Mouse (Mus musculus) midbrain, embryonic 14.5 days (tissue): ENCODE data around the gene Rpp14. TPM values are rescaled to one million over a fixed set of nuclear protein-coding genes. Genes with fewer than 3 reads are reported as not detected.

Experiments used
- ATAC-seq: fragments of 200-750 bp; cut with Nextera tagmentation; 2 replicates; pipeline ENCODE4 v1.8.0; 2017; ENCODE audit warnings: moderate number of reproducible peaks, moderate library complexity; ENCODE audit not compliant: low FRiP score, low TSS enrichment
- DNase-seq: peaks from one replicate; pipeline ENCODE4 v3.0.0-alpha.2; 2015
- H3K27ac ChIP-seq: fragments of 300-500 bp; sonication (generic); replicated peaks from 2 replicates; pipeline ENCODE4 v1.5.1; 2014; ENCODE audit warnings: mild to moderate bottlenecking, low read depth, low read length, moderate library complexity
- H3K27me3 ChIP-seq: fragments of 300-500 bp; sonication (generic); 2 replicates; pipeline ENCODE4 v1.6.1; 2014; ENCODE audit warnings: low read length, control low read depth, mixed read lengths; ENCODE audit not compliant: control insufficient read depth, insufficient read depth
- H3K36me3 ChIP-seq: fragments of 300-500 bp; sonication (generic); 2 replicates; pipeline ENCODE4 v1.6.1; 2014; ENCODE audit warnings: low read length, control low read depth; ENCODE audit not compliant: control insufficient read depth, insufficient read depth
- H3K4me1 ChIP-seq: fragments of 300-500 bp; sonication (generic); 2 replicates; pipeline ENCODE4 v1.6.1; 2014; ENCODE audit warnings: mild to moderate bottlenecking, antibody characterized with exemption, low read length, control low read depth; ENCODE audit not compliant: control insufficient read depth, insufficient read depth
- H3K4me2 ChIP-seq: fragments of 300-500 bp; sonication (generic); 2 replicates; pipeline ENCODE4 v1.6.1; 2014; ENCODE audit warnings: mild to moderate bottlenecking, low read length, moderate library complexity
- H3K4me3 ChIP-seq: fragments of 300-500 bp; sonication (generic); replicated peaks from 2 replicates; pipeline ENCODE4 v1.5.1; 2014; ENCODE audit warnings: low read depth, low read length
- H3K9ac ChIP-seq: fragments of 300-500 bp; sonication (generic); replicated peaks from 2 replicates; pipeline ENCODE4 v1.6.1; 2014; ENCODE audit warnings: mild to moderate bottlenecking, low read length, moderate library complexity
- H3K9me3 ChIP-seq: fragments of 300-500 bp; sonication (generic); 2 replicates; pipeline ENCODE4 v1.6.1; 2016; ENCODE audit warnings: low read length, control low read depth, mixed read lengths; ENCODE audit not compliant: control insufficient read depth
- WGBS: fragments of 180-500 bp; shearing (Covaris S2); extraction: QIAGEN DNeasy Blood & Tissue Kit; methylation state at CpG from one replicate; pipeline ENCODE4 v1.1.7; 2014; 5-methylcytosine and 5-hydroxymethylcytosine counted together
- polyA plus RNA-seq: library from polyadenylated mRNA; unstranded; fragments of >200 nt; fragmentation: Nextera tagmentation; extraction: Ambion mirVana; gene quantifications from 2 replicates; pipeline ENCODE4 v1.2.1, GENCODE M21; 2014

Gene Rpp14
- polyA plus RNA-seq = 52.1 and 59.6 TPM in 2 replicates

- ATAC-seq = peak; percentile 95
- H3K4me1 ChIP-seq = peaks cover 13% of the 10 kb centered on the region; the same call in 1 of the 2 replicates
Measured at GRCm38 (mm10) chr14:8080165-8080679, at the start of gene Rpp14. Gene Rpp14 (plus strand): TSS chr14:8080367.

GRCm38 (mm10) chr14:8030535-8030934, 49.6 kb upstream of the Rpp14 start:
- Histone ChIP-seq H3K4me1 (no peaks in the 10 kb centered on the region), H3K36me3 (peaks cover 3% of the 10 kb centered on the region; the same call in 1 of the 2 replicates), H3K27me3 (no peaks in the 10 kb centered on the region), H3K4me2 (no peak overlapping the region), H3K27ac (no peak overlapping the region), H3K4me3 (no peak overlapping the region), H3K9me3 (no peaks in the 10 kb centered on the region), H3K9ac (no peak overlapping the region)
- ATAC-seq = no peak
- 63% methylated on average over 4 of the region's 4 CpGs for WGBS
- no peak for DNase-seq

More at GRCm38 (mm10) chr14:8080165-8080679, at the start of gene Rpp14:
- no peaks in the 10 kb centered on the region for H3K9me3 ChIP-seq
- H3K4me3 ChIP-seq = peak within 1 kb of the TSS; percentile 75
- H3K27me3 ChIP-seq = no peaks in the 10 kb centered on the region
- WGBS = under 1% methylated on average over 47 of the region's 47 CpGs
- H3K9ac ChIP-seq = peak within 1 kb of the TSS; percentile 78
- peaks cover 14% of the 10 kb centered on the region for H3K36me3 ChIP-seq
- H3K27ac ChIP-seq = peak within 1 kb of the TSS; percentile 93
- H3K4me2 ChIP-seq = peak within 1 kb of the TSS; percentile 90
- DNase-seq = peak; percentile 99

- 40% methylated on average over 13 of the region's 13 CpGs for WGBS
- Histone ChIP-seq H3K4me1 (no peaks in the 10 kb centered on the region), H3K36me3 (peaks cover 3% of the 10 kb centered on the region; the same call in 1 of the 2 replicates), H3K9me3 (no peaks in the 10 kb centered on the region), H3K27me3 (no peaks in the 10 kb centered on the region), H3K4me3 (no peak overlapping the region), H3K9ac (no peak overlapping the region), H3K4me2 (no peak overlapping the region), H3K27ac (no peak overlapping the region)
- DNase-seq (peak; percentile 6), ATAC-seq (no peak)
Measured at GRCm38 (mm10) chr14:8032087-8032944, 47.9 kb upstream of the Rpp14 start.

- Histone ChIP-seq H3K4me1 (no peaks in the 10 kb centered on the region), H3K9ac (no peak overlapping the region), H3K4me2 (no peak overlapping the region), H3K4me3 (no peak overlapping the region), H3K36me3 (no peaks in the 10 kb centered on the region), H3K27ac (no peak overlapping the region), H3K9me3 (no peaks in the 10 kb centered on the region), H3K27me3 (no peaks in the 10 kb centered on the region)
- ATAC-seq (no peak), DNase-seq (no peak)
- 53% methylated on average over 5 of the region's 5 CpGs for WGBS
Measured at GRCm38 (mm10) chr14:8034561-8034960, 45.6 kb upstream of the Rpp14 start.

- H3K4me3 ChIP-seq = no peak overlapping the region
- no peak overlapping the region for H3K4me2 ChIP-seq
- no peaks in the 10 kb centered on the region for H3K36me3 ChIP-seq
- ATAC-seq (no peak), DNase-seq (no peak)
- H3K9me3 ChIP-seq = no peaks in the 10 kb centered on the region
- no peak overlapping the region for H3K9ac ChIP-seq
- H3K4me1 ChIP-seq = no peaks in the 10 kb centered on the region
- H3K27ac ChIP-seq = no peak overlapping the region
- 92% methylated on average over 6 of the region's 6 CpGs for WGBS
- no peaks in the 10 kb centered on the region for H3K27me3 ChIP-seq
Measured at GRCm38 (mm10) chr14:8035951-8036350, 44.2 kb upstream of the Rpp14 start.

- ATAC-seq (no peak), DNase-seq (no peak)
- Histone ChIP-seq H3K27ac (no peak overlapping the region), H3K4me1 (no peaks in the 10 kb centered on the region), H3K27me3 (no peaks in the 10 kb centered on the region), H3K9me3 (no peaks in the 10 kb centered on the region), H3K36me3 (no peaks in the 10 kb centered on the region), H3K4me2 (no peak overlapping the region), H3K4me3 (no peak overlapping the region), H3K9ac (no peak overlapping the region)
- 64% methylated on average over 5 of the region's 5 CpGs for WGBS
Measured at GRCm38 (mm10) chr14:8036406-8036805, 43.8 kb upstream of the Rpp14 start.

GRCm38 (mm10) chr14:8038150-8038549, 42.0 kb upstream of the Rpp14 start:
- no peak overlapping the region for H3K27ac ChIP-seq
- no peak overlapping the region for H3K4me2 ChIP-seq
- H3K4me3 ChIP-seq = no peak overlapping the region
- DNase-seq (no peak), ATAC-seq (no peak)
- no peaks in the 10 kb centered on the region for H3K4me1 ChIP-seq
- H3K9ac ChIP-seq = no peak overlapping the region
- 0 out of 2 replicates have a peak, but pooled peaks cover 7% of the 10 kb centered on the region for H3K36me3 ChIP-seq
- 79% methylated on average over 5 of the region's 5 CpGs for WGBS
- H3K27me3 ChIP-seq = no peaks in the 10 kb centered on the region
- no peaks in the 10 kb centered on the region for H3K9me3 ChIP-seq

- no peak overlapping the region for H3K27ac ChIP-seq
- WGBS = 81% methylated on average over 7 of the region's 7 CpGs
- H3K9ac ChIP-seq = no peak overlapping the region
- no peak for ATAC-seq
- no peaks in the 10 kb centered on the region for H3K9me3 ChIP-seq
- no peak for DNase-seq
- H3K4me3 ChIP-seq = no peak overlapping the region
- no peaks in the 10 kb centered on the region for H3K4me1 ChIP-seq
- no peaks in the 10 kb centered on the region for H3K27me3 ChIP-seq
- 0 out of 2 replicates have a peak, but pooled peaks cover 10% of the 10 kb centered on the region for H3K36me3 ChIP-seq
- H3K4me2 ChIP-seq = no peak overlapping the region
Measured at GRCm38 (mm10) chr14:8038791-8039448, 41.2 kb upstream of the Rpp14 start.
